Mouse (Mus musculus) thymus, postnatal 14 days (tissue): ENCODE results near the gene Arid1a.

Experiments
- DNase-seq: peaks from one replicate; pipeline ENCODE4 v3.0.0; 2021

Arid1a gene

DNA sequence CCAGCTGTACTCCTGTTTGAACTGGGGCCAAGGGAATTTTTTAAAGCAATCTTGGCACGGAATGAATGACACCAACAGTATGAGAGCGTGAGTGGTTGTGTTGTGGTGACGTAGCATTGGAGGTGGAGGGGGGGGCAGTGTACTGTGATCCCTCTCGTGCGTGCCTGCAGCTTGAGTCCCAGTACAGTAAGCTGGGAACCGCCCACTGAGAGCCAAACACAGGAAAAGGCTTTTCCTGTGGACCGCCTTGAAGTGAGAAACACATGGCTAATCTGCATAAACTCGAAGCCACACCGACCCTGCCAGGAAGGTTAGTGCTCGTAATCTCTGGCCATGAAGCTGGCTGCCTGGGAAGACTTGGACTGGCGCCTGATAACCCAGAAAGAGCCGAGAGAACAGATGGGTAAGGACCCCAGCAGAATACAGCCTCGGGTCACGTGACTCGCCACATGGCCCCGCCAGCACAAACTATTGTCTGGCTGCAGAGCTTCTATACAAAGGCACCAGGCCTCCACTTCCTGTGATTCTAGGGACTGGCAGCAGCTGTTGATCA is 27.0 kb downstream of the Arid1a start:
- DNase-seq = peak; percentile 79

DNA sequence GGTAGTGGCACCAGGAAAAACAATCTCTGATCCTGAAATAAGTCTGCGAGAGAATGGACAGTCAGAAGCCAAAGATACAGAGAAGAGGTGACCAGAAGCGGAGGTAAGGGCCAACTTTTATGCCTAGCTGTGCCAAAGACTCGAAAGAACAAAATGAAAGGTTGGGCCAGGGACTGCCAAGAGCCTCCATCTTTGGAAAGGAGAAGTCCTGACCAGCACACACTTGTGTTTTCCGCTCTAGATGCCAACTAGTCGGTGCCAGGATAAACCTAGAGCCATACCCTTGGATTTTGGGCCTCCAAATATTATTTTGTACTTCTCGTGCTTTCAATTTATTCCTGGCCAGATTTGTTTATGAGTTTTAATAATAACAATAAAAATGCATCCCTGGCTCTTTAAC is 27.6 kb downstream of the Arid1a start:
- DNase-seq = no peak

DNA sequence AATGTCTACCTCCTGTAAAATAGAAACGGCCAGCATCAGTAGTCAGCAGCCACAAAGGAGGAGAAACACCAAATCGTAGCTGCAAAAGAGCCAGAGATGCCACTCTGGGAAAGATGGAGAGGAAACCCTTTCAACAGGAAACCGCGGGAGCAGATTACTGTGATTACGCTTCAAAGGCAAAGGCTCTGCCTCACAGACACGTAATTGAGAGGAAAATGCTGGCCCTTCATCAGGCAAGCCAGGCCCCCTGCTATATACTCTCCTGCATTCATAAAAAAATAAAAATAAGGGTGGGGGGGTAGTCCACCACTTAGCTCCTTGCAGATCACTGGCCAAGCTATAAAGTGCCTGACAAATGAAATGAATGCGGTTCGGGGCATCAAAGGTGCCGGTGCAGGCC is 28.3 kb downstream of the Arid1a start:
- peak; percentile 30 for DNase-seq

DNA sequence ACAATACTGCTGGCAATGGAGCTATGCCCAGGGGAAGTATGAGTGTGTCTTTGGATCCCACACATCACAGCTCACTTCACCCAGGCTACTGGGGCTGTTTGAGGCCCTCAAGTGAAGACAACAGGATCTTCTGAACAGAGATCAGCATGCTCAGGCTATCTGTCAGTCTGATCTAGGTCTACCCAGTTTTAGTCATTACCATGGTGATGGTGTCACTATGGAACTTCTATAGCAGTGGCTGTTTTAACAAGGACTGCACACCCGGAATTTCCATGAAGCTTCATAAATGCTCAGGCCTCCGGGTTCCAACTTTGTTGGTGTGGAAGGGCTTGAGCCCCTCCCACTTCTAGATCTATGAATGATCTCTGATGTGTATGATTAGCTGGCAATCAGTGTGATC is 30.9 kb downstream of the Arid1a start:
- no peak for DNase-seq

DNA sequence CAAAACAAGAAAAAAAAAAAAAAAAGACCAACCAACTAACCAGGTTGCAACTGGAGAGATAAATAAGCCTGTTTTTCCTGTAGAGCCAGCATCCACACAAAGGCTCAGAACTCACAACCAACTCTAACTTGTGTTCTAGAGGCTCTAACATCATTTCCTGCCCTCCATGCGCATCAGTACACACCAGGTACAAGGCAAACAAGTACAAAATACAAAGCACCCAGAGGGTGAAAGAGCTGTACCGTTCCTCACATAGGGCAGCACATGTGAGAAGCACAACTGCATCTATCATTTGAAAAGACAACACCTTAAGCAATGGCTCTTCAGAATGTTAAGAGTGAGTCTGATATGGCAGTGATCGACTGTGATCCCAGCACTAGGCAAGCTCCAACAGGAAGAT is 36.8 kb downstream of the Arid1a start:
- DNase-seq = no peak

DNA sequence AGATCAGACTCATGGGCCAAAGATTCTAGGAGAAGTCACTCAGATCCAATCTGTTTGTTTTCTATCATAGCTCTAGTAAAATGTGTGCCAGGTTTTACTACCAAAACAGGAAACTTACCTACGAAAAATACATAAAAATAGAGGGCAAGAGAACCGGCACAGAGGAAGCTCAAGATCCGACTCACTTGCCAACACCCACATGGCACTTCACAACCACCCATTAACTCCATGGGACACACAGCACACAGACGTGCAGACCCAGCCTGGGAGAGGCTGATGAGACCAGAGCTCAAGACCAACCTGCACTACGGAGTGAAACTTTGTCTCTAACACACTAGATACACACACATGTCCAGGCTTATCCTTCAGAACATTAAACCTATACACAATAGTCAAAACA is 43.8 kb downstream of the Arid1a start:
- no peak for DNase-seq

DNA sequence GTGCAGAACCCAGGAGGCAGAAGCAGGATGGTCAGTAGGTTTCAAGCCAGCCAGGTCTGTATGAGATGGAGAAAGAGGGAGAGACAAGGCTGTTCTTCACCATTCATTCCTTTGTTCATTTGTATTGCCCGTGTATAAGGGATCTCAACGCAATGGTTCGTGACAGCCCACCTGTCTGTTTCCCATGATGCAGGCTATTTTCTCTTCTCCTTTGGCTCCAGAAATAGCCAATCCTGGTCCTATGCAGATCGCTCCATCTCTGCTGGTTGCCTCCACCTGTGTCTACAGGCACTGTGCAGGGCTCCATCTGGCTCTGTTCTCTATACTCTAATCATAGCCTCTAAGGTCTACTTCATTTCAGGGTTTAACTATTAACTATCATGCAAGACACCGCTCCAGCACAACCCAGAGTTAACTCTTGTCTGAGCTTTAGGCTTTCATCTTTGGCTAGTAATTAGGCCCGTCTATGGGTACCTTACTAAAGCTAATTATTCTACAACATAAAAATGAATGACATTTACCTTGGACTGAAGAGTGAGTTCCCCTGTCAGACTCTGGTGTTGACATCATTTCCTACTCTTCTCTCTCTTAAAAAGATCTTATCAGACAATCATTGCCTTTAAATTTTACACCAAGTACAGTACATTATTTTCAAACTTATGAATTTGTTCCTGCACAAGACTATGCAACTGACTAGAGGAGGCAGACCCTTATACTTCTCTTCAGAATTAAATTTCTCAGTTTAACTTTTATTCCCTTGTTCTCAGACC is 45.1 kb downstream of the Arid1a start:
- no peak for DNase-seq

DNA sequence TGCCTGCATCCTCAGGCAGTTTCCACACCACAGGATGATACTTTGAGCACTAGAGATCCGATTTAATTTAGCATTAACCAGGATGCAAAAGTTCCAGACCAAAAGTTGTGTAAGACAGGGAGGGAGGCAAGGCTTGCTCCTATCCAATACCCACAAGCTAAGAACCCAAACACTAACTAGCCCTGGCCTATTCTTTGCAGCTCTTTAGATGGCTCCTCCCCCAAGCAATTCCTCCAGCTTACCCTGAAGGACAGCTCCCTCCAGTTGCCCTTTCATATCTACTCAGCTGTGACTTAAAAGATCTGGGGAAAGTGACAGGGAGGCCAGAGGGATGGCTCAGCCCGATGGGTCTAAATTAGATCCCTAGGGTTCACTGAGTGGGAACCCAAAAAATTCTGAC is 47.2 kb downstream of the Arid1a start:
- no peak for DNase-seq

DNA sequence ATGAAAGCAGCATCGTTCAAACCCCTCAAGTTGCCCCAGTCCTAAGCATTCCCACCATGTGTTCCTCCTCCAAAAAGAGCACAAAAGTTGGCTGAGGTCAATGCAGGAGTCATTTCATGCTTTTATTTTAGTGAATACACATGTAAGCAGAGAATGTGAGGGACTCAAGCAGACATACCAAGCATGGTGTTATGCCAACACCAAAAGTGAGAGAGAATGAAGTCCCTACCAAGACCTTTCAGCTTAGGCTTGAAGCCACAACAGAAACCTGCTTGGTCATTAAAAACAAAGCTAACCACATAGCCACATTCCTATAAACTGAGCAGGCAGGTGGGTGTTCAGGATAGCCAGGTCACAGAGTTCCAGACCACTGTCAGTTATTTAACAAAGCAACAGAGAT is 49.1 kb downstream of the Arid1a start:
- no peak for DNase-seq

DNA sequence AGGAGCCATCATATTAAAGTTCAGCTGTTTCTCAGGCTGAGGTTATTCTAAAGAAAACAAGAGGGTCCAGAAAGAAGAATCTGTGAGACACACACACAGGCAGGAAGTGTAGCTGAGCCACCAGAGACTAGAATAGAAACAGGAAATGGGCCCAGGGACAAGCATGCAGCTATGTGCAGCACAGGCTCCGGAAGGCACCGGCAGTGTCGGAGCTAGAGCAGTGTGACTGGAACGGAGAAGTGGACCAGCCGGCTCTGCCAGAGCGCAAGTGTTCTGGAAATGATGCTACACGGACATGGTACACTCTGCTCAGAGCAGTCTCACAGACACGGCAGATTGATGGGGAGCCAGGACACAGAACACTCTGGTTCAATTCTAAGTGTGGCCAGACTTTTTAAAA is 49.6 kb downstream of the Arid1a start:
- DNase-seq = peak; percentile 86

DNA sequence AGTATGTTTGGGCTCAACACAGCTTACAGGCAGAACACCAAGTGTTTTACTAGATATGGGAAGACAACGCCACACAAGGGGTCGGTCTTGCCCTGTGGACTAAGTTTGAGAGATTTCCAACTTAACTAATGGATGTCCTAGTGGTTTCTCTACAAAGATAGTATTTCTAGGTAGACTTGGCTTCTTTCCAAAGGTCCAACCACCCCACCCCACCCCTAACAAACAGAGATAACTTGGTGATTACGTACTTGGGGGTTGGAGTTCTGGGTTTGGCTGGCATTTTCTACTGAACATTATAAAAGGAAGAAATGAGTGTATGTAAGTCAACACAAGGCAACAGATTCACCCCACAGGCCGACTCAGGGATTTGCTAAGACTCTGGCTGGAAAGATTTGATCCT is 51.5 kb downstream of the Arid1a start:
- DNase-seq = no peak

DNA sequence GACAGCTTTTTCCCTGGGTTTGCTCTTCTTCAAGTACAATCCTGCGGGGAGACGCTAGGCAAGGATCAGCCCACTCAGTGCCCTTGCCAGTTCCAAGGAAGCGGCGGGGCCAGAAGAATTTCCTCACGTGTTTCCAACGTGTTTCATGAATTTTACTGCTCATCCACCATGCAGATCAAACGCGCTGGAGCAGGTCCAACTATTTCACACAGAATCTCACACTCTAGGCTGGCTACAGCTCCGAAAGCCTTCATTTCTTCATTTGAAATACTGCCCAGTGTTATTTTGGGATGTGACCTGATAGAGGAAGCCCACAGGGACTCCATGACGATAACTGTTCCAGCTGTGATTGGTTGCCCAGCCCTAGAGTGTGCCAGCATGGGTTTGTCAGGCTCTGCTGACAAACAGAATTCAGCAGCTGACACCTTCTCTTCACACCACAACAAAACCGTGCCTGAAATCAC is 55.6 kb downstream of the Arid1a start:
- DNase-seq = no peak

DNA sequence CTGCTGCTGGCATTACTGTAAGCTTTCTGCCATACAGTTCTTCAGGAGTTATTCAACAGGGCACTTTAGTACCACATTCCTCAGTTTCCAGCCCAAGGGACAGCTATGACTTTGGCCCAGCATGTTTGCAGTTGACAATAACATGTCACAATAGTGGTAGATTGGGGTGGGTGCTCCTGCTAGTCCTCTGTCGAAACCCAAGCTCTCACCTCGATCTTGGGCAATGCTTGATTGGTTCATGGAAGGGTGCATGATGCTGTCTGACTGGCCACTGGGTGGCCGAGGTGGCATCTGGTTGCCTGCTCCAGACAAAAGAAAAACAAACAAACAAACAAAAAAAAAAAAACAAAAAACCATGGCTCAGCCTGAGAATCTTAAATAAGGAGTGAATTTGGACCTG is 61.2 kb downstream of the Arid1a start:
- no peak for DNase-seq

DNA sequence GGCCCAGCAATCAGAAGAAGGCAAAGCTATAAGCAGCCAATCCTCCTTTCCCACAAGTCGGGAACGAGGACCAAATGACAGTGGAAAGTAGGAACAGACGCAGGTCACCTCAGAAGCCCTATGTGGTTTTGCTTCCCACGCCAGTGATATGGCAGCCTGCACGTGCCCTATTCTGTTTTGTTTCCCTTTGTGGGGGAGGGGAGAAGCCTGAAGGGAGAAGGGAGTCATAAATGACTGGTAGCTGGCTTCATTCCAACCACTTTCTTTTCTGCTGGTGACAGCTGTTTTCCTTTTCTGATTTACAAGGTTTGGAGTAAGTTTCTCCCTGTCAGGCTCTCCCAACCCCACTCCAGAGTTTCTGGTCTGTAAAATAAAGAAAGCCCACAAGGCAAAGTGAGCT is 66.3 kb downstream of the Arid1a start:
- DNase-seq = no peak

DNA sequence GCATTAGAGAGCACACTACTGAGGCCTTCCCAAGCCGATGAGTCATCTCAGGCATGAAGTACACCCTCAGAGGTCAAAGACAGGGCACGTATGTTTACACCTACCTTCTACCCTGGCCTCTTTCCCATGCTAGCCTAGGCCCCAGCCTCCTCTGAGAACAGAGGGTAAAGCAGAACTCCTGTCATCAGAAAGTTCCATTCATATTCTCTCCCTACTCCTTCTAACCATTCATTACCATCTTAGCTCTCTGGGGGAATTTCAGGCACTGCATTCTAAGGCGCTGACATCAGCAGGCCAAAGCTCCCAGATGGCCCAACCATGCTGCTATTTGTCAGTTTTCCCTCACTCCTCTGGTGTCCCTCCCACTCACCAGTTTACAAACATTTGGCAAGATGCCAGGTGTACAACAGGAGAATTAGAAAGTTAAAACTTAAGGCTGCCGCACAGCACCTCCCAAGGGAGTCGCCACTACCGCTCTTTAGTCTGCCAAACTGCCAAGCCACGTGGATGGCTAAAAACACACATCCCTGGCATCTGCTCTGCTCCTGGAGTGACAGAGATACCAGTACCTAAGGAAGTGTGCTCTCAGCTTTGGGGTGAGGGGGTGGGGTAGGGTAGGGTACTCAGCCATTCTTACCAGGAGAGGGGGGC is 68.0 kb downstream of the Arid1a start:
- DNase-seq = no peak

DNA sequence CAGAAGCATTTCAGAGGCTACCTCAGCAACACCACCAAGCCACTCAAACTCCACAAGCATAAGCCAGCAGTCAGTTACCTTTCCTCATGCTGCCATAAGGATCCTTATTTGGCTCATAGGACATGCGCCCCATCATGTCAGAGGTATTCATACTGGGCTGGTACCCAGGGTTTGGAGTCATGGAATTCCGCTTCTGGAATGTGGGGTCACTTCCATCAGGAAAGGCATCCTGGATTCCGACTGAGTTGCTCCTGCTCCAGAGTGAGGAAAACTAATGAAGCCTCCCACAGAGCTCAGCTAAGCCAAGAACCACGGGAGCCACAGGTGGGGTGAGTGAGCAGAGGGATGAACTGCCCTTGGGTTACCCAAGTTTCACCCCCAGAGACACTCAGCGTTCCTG is 69.4 kb downstream of the Arid1a start:
- DNase-seq = no peak

DNA sequence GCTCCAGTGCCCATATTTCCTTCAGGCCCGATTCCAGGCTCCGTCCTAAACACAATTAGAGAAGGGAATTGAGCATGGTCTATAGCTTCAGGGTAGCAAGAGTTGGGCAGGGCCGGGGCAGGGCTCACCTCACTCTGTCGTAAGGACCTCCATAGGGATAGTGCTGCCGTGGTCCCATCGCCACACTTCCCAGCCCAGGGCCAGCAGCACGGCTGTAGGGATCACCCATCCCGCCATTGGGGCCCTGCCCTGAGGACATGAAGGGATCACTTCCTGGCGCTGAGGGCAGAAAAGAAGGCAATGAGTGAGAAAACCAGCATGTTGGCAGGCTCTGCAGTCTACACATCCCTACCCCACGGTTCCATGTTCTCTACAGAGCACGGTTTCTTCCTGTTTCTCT is 70.1 kb downstream of the Arid1a start:
- no peak for DNase-seq

DNA sequence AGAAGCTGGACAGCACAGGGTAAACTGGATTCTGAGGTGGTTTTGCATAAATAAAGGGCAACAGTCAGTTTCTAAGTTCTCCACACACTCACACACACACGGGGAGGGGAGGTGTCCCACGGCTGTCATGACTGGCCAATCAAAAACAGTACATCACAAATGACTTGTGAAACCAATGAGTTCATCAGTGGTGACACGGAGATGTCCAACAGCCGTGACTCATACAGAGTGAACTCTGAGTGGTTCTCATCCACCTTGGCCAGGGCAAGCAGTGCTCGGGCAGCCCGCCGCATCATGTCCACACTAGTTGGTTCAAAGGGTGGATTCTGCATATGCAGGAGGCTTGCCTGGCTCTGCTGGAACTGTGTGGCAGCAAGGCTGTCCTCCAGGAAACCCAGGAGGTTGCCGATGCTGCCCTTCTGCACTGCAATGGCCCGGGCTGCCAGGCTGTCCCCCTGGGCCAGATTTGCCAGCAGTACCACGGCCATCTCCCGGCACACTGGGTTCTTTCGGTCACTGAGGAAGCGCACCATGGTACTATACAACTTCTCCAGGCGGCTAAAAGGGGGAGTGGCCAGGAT is 76.3 kb downstream of the Arid1a start:
- DNase-seq = no peak

DNA sequence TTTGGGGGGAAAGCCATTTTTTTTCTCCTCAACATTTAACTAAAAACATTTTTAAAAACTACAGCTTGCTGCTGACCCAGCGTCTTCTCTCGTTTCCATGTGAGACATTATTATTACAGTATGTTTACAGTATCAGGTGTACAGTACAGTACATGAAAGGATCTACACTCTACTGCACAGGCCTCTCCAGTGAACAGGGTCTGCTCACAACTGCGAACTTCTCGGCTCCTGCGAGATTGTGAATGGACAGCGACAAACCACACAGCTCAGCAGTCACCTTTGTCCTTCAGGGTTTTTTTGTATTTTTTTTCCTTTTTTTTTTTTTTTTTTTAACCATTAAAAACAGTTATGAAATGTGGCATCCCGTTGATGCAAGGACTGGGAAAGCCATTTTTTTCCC is 76.9 kb downstream of the Arid1a start:
- DNase-seq = no peak

DNA sequence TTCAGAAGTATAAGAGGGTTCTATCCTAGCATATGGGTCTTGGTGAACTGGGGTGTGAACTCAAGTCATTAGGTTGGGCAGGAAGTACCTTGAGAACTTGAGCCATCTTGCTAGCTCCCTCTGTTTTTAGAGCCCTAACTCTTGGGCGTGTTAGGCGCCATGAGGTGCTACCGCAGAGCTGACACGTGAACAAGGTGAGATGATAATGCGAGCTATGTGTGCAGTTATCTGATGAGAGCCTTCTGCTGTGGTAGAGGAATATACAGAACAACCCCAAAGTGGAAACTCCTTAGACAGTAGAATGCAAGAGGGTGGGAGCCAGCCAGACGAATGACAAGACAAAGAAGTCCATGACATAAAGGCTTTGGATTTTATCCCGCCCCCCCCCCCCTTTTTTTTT is 79.3 kb downstream of the Arid1a start:
- no peak for DNase-seq

DNA sequence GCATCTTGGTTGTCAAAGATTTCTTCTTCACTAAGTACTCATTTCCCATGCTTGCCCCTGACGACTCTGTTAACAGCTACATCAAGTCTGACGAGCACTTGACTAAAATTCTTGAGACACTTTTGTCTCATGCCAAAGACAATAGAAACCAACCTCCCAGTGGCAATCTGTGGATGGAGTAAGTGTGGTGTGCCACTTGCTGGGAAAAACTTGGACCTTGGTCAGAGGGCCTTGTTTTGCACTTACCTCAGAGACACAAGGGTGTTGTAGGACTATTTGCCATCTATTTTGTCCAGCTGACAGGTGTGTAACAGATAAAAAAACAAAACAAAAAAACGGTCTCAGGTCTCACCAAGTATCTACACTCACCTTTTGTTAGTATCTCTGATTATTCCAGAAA is 80.4 kb downstream of the Arid1a start:
- DNase-seq = no peak

DNA sequence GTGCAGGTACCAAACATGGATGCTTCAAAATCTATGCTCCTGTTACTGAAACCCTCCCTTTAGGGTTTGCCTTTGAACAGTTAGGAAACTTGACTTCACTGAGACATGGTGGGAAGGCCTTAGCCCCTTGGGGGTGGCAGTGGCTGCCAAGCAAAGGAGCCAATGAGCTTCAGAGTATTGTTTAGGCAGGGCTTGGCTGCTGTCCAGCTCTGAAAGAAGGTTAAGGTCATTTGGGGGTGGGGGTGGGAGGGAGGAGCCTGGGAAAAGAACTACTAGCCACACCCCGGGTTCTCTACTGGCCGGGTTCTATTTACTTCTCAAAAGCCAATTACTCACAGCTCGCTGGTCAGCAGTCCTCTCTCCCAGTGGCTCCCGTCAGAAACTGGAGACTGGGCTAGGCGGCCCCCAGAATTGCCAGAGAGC is 81.0 kb downstream of the Arid1a start:
- DNase-seq = no peak

DNA sequence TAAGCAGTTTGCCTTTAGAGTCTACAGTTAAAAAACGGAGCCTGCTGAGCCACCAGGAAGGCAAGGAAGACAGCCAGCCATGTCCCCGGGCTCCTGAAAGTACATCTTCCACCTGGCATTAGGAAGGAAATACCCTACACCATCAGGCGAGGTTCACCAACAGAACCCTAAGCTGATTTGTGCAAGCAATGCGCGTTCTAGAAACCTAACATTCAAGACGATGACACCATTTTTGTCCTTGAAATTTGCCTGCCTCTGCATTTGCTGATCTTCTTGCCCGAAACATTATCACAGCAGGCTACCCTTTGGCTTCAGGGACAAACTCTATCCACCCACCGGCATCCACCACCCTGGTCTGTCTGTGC is 82.3 kb downstream of the Arid1a start:
- DNase-seq = no peak

DNA sequence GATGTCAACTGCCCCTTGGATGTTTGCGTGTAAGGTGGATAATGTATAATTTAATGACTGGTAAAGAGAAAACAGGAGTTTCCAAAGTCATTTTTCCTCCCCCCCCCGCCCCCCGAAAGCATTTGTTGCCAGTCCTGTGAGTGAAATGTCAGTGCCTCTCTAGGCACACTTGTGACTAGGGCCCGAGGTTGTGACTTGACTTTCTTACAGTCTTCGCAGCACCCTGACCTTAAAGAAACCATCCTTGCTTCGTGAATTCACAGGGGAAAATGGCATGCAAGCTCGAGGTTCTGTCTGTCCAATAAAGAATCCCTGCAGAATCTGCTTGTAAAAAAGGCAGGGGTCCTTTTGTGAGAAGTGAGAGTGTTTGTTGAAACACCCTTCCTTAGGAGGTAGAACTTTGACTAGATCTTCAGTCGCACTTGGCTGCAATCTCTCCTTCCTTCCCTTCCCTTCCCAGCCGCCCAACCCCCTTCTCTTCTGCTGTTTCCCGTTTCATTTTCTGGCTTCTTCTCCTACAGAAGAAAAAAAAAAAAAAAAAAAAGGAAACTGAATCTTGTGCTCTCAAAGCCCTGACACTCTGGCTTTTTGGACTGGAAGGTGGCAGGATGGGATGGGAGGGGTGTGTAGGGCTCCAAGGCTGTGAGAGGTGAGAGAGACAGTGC is 82.8 kb downstream of the Arid1a start:
- peak; percentile 30 for DNase-seq
